Mouse (Mus musculus) hindbrain, embryonic 14.5 days (tissue): ENCODE measurements around the gene Dusp1. TPM values are rescaled to one million over a fixed set of nuclear protein-coding genes. Genes with fewer than 3 reads are reported as not detected.
A peak's percentile ranks its signal among the peaks of the same experiment; 100 is the strongest.

Experiments
- ATAC-seq: fragments of 200-750 bp; cut with Nextera tagmentation; 2 replicates; pipeline ENCODE4 v1.8.0; 2017; ENCODE audit warnings: moderate number of reproducible peaks, mild to moderate bottlenecking, moderate TSS enrichment, moderate library complexity; ENCODE audit not compliant: low FRiP score
- DNase-seq: peaks from one replicate; pipeline ENCODE4 v3.0.0-alpha.2; 2015; ENCODE audit warnings: low spot score
- H3K27ac ChIP-seq: fragments of 300-500 bp; sonication (generic); 2 replicates; pipeline ENCODE4 v1.5.1; 2014; ENCODE audit warnings: mild to moderate bottlenecking, moderate library complexity
- H3K27me3 ChIP-seq: fragments of 300-500 bp; sonication (generic); 2 replicates; pipeline ENCODE4 v1.6.1; 2014; ENCODE audit warnings: mild to moderate bottlenecking, low read length, mixed read lengths; ENCODE audit not compliant: control insufficient read depth, insufficient read depth
- H3K36me3 ChIP-seq: fragments of 300-500 bp; sonication (generic); replicated peaks from 2 replicates; pipeline ENCODE4 v1.6.1; 2014; ENCODE audit not compliant: control insufficient read depth, insufficient read depth
- H3K4me1 ChIP-seq: fragments of 300-500 bp; sonication (generic); replicated peaks from 2 replicates; pipeline ENCODE4 v1.6.1; 2014; ENCODE audit warnings: antibody characterized with exemption, low read length, mixed read lengths; ENCODE audit not compliant: control insufficient read depth, insufficient read depth
- H3K4me2 ChIP-seq: fragments of 300-500 bp; sonication (generic); replicated peaks from 2 replicates; pipeline ENCODE4 v1.6.1; 2014; ENCODE audit warnings: mild to moderate bottlenecking, moderate library complexity
- H3K4me3 ChIP-seq: fragments of 300-500 bp; sonication (generic); replicated peaks from 2 replicates; pipeline ENCODE4 v1.5.1; 2014; ENCODE audit warnings: mild to moderate bottlenecking, low read length
- H3K9ac ChIP-seq: fragments of 300-500 bp; sonication (generic); 2 replicates; pipeline ENCODE4 v1.6.1; 2014
- H3K9me3 ChIP-seq: fragments of 300-500 bp; sonication (generic); 2 replicates; pipeline ENCODE4 v1.6.1; 2016; ENCODE audit warnings: low read length; ENCODE audit not compliant: control insufficient read depth
- WGBS: fragments of 180-500 bp; shearing (Covaris S2); extraction: QIAGEN DNeasy Blood & Tissue Kit; methylation state at CpG from one replicate; pipeline ENCODE4 v1.1.7; 2014; 5-methylcytosine and 5-hydroxymethylcytosine counted together
- microRNA-seq: library from miRNA; unstranded; fragments of <30 nt; microRNA quantifications from one replicate; pipeline ENCODE4, GENCODE M21; 2016
- polyA plus RNA-seq: library from polyadenylated mRNA; unstranded; fragments of >200 nt; fragmentation: Nextera tagmentation; extraction: Ambion mirVana; gene quantifications from 2 replicates; pipeline ENCODE4 v1.2.1, GENCODE M21; 2014

The Dusp1 gene
- polyA plus RNA-seq, 1 experiment from 2014 or later: 31.6 TPM

DNA sequence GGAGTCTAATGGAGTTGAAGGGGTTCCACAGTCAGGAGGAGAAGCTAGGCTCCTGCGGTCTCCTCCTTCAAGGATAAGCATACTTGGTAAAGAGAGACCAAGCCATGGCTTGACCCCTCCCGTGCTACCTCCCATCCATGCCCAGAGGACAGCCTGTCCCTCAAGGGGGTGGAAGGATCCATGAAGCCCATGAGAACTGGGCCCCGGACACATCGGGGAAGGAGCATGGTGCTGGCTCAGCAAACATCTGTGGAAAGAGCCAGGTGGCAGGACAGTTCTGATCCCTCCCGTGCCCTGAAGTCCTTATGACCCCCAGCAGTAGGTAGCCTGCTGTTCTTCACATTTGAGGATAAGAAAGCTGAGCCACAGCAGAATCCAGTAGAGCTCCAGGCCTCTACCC is 98.5 kb downstream of the Dusp1 start:
- Histone ChIP-seq H3K27ac (no peak overlapping the region), H3K9me3 (no peaks in the 10 kb centered on the region), H3K4me2 (no peak overlapping the region), H3K9ac (no peak overlapping the region), H3K4me3 (no peak overlapping the region), H3K27me3 (no peaks in the 10 kb centered on the region), H3K36me3 (no peaks in the 10 kb centered on the region), H3K4me1 (no peaks in the 10 kb centered on the region)
- 87% methylated on average over 4 of the region's 5 CpGs for WGBS
- no peak for DNase-seq
- ATAC-seq: no peak

DNA sequence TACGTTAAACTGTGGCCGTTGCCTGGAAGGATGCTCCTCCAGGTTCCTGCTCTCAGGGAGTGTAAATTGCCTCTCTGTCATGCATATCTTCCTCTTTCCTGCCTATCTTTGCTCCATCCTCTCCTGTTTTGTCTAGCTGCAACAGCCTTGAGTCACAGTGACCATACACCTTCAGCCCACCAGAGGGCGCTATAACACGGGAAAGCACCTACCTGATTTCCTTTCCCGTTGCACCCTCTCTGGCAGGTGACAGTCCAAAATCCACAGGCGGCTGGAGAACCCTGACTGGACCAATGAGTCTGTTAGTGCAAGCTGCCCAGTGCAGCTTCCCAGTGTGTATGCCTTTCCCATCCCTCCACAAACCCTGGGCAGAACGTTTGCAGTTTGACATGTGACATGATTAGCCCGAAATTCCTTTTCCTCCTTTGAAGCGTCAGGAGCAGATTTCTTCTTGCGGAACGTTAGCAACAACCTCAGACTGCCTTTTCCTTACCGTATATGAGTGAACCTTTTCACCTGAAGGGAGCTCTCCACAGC is 99.2 kb downstream of the Dusp1 start:
- Histone ChIP-seq H3K4me1 (no peaks in the 10 kb centered on the region), H3K4me3 (no peak overlapping the region), H3K36me3 (no peaks in the 10 kb centered on the region), H3K9ac (no peak overlapping the region), H3K9me3 (no peaks in the 10 kb centered on the region), H3K27me3 (no peaks in the 10 kb centered on the region), H3K27ac (no peak overlapping the region), H3K4me2 (no peak overlapping the region)
- peak; percentile 85 for DNase-seq
- 36% methylated on average over 12 of the region's 12 CpGs for WGBS
- ATAC-seq: no peak

DNA sequence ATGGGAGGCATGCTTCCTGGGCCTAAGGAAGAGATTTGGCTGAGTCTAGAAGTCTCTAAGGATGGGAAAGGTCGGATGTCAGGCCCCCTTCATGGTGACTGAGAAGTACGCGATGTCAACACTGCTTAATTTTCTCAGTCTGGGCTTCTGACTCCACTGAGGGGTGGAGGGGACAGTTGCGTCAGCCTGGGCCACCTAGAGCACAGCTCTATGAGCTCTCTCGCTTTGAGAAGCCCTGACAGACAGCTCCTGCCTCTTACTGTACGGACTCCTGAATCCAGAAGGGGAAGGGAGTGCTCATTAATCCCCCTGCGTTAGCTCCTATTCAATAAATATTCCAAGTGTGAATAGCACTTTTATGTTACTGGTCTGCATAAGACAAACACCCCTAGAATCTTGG is 103.9 kb downstream of the Dusp1 start:
- H3K4me1 ChIP-seq: no peaks in the 10 kb centered on the region
- 64% methylated on average over 7 of the region's 7 CpGs for WGBS
- no peak for DNase-seq

DNA sequence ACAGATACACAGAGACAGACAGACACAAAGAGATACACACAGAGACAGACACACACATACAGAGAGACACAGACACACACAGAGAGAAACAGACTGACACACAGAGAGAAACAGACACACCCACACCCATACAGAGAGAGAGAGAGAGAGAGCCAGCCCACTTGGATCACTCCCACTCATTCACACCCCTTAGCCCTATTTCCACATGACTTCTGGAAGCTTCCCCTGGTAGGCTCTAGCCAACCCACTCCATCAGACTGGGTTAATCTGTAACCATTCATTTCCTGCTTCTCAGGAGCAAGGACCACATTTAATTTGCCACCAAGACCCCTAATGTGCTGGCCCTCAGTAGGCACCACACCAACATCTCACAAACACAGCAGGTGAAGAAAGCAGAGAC is 104.4 kb downstream of the Dusp1 start:
- Histone ChIP-seq H3K9me3 (no peaks in the 10 kb centered on the region), H3K27ac (no peak overlapping the region), H3K27me3 (no peaks in the 10 kb centered on the region), H3K4me1 (no peaks in the 10 kb centered on the region), H3K9ac (no peak overlapping the region), H3K36me3 (no peaks in the 10 kb centered on the region), H3K4me3 (no peak overlapping the region), H3K4me2 (no peak overlapping the region)
- DNase-seq: no peak
- no peak for ATAC-seq

More for the DNA sequence above, 103.9 kb downstream of the Dusp1 start:
- H3K27me3 ChIP-seq: no peaks in the 10 kb centered on the region
- no peaks in the 10 kb centered on the region for H3K9me3 ChIP-seq
- no peak overlapping the region for H3K27ac ChIP-seq
- no peak overlapping the region for H3K9ac ChIP-seq
- ATAC-seq: no peak
- H3K4me3 ChIP-seq: no peak overlapping the region
- no peak overlapping the region for H3K4me2 ChIP-seq
- no peaks in the 10 kb centered on the region for H3K36me3 ChIP-seq

Small RNA genes within 50 kb of the gene (microRNA-seq; reads per million reads assigned to microRNA genes)
- not detected for gene Gm22420

Other genes starting within 250 kb of the Dusp1 start
- gene Neurl1b, start 147.3 kb downstream of the Dusp1 start, polyA plus RNA-seq: 1.9 and 2.1 TPM in 2 replicates
- gene Ergic1, start 639 bp downstream of the Dusp1 start, polyA plus RNA-seq: 110 and 119 TPM in 2 replicates
- 91.3 and 106 TPM in 2 replicates for gene Atp6v0e, start 101.1 kb upstream of the Dusp1 start, polyA plus RNA-seq
- gene Crebrf, start 153.5 kb upstream of the Dusp1 start, polyA plus RNA-seq: 10.2 and 10.5 TPM in 2 replicates
- 47.8 and 51.5 TPM in 2 replicates for gene Bnip1, start 218.9 kb upstream of the Dusp1 start, polyA plus RNA-seq